Mouse (Mus musculus): ENCODE data around the gene Atxn2. TPM values are rescaled to one million over a fixed set of nuclear protein-coding genes. Genes with fewer than 3 reads are reported as not detected.

The Atxn2 gene
- polyA plus RNA-seq, 1 experiment from 2014 or later: 99.2 TPM

- ATAC-seq (replicated peaks; ENCODE audit: low FRiP score) (no peak), DNase-seq (ENCODE audit: low spot score) (no peak)
- 68% methylated on average over 4 of the region's 4 CpGs for WGBS
- no peaks in the 10 kb centered on the region for H3K9me3 ChIP-seq (ENCODE audit: control insufficient read depth, low read length)
- H3K4me2 ChIP-seq (ENCODE audit: low read depth, low read length, severe bottlenecking): no peak overlapping the region
- no peaks in the 10 kb centered on the region; the same call in 1 of the 2 replicates for H3K36me3 ChIP-seq (ENCODE audit: control insufficient read depth, insufficient read depth, low read length)
- H3K9ac ChIP-seq (ENCODE audit: low read length): no peak overlapping the region
- H3K27ac ChIP-seq (ENCODE audit: low read depth, low read length): no peak overlapping the region
- H3K4me3 ChIP-seq (ENCODE audit: low read depth, low read length): no peak overlapping the region
- H3K27me3 ChIP-seq (ENCODE audit: control insufficient read depth, insufficient read depth, low read length): peaks cover 14% of the 10 kb centered on the region
- H3K4me1 ChIP-seq (replicated peaks; ENCODE audit: control insufficient read depth, insufficient read depth, low read length): peaks cover 10% of the 10 kb centered on the region; the same call in 1 of the 2 replicates
These were observed 113.0 kb downstream of the Atxn2 start for GRCm38 (mm10) chr5:121824121-121824520.

DNA sequence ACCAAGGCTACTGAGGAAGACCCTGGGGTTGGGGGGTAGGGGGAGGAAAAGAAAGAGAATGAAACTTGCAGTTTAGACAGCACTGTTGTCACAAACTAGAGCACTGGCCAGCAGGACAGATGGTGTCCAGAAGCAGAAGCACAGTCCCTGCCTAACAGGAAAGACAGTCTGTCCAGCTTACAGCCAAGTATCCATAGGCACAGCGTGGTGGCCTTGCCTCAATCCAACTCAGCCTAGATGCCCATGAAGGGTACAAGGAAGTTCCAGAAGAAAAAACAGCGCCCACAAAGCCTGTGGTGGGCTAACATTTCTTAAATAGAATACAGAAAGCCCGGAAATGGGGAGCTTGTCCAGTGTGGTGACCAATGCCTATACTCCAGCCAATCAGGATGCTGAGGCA lies 114.5 kb downstream of the Atxn2 start:
- peaks cover 20% of the 10 kb centered on the region for H3K27me3 ChIP-seq (ENCODE audit: control insufficient read depth, insufficient read depth, low read length)
- DNase-seq (ENCODE audit: low spot score) (no peak), ATAC-seq (replicated peaks; ENCODE audit: low FRiP score) (no peak)
- peaks cover 11% of the 10 kb centered on the region; the same call in 1 of the 2 replicates for H3K4me1 ChIP-seq (replicated peaks; ENCODE audit: control insufficient read depth, insufficient read depth, low read length)
- H3K9ac ChIP-seq (ENCODE audit: low read length): no peak overlapping the region
- WGBS: 92% methylated on average over 3 of the region's 3 CpGs
- H3K36me3 ChIP-seq (ENCODE audit: control insufficient read depth, insufficient read depth, low read length): no peaks in the 10 kb centered on the region; the same call in 1 of the 2 replicates
- no peak overlapping the region for H3K27ac ChIP-seq (ENCODE audit: low read depth, low read length)
- no peak overlapping the region for H3K4me3 ChIP-seq (ENCODE audit: low read depth, low read length)
- no peaks in the 10 kb centered on the region for H3K9me3 ChIP-seq (ENCODE audit: control insufficient read depth, low read length)
- no peak overlapping the region for H3K4me2 ChIP-seq (ENCODE audit: low read depth, low read length, severe bottlenecking)

GRCm38 (mm10) chr5:121827876-121828275 lies 116.7 kb downstream of the Atxn2 start:
- H3K36me3 ChIP-seq (ENCODE audit: control insufficient read depth, insufficient read depth, low read length): no peaks in the 10 kb centered on the region; the same call in 1 of the 2 replicates
- ATAC-seq (replicated peaks; ENCODE audit: low FRiP score) (no peak), DNase-seq (ENCODE audit: low spot score) (no peak)
- no peak overlapping the region; the same call in 1 of the 2 replicates for H3K4me2 ChIP-seq (ENCODE audit: low read depth, low read length, severe bottlenecking)
- H3K4me3 ChIP-seq (ENCODE audit: low read depth, low read length): no peak overlapping the region; the same call in 1 of the 2 replicates
- H3K9ac ChIP-seq (ENCODE audit: low read length): no peak overlapping the region
- H3K27ac ChIP-seq (ENCODE audit: low read depth, low read length): no peak overlapping the region
- WGBS: 80% methylated on average over 4 of the region's 4 CpGs
- H3K9me3 ChIP-seq (ENCODE audit: control insufficient read depth, low read length): no peaks in the 10 kb centered on the region
- peaks cover 20% of the 10 kb centered on the region for H3K27me3 ChIP-seq (ENCODE audit: control insufficient read depth, insufficient read depth, low read length)
- peaks cover 11% of the 10 kb centered on the region; the same call in 1 of the 2 replicates for H3K4me1 ChIP-seq (replicated peaks; ENCODE audit: control insufficient read depth, insufficient read depth, low read length)

DNA sequence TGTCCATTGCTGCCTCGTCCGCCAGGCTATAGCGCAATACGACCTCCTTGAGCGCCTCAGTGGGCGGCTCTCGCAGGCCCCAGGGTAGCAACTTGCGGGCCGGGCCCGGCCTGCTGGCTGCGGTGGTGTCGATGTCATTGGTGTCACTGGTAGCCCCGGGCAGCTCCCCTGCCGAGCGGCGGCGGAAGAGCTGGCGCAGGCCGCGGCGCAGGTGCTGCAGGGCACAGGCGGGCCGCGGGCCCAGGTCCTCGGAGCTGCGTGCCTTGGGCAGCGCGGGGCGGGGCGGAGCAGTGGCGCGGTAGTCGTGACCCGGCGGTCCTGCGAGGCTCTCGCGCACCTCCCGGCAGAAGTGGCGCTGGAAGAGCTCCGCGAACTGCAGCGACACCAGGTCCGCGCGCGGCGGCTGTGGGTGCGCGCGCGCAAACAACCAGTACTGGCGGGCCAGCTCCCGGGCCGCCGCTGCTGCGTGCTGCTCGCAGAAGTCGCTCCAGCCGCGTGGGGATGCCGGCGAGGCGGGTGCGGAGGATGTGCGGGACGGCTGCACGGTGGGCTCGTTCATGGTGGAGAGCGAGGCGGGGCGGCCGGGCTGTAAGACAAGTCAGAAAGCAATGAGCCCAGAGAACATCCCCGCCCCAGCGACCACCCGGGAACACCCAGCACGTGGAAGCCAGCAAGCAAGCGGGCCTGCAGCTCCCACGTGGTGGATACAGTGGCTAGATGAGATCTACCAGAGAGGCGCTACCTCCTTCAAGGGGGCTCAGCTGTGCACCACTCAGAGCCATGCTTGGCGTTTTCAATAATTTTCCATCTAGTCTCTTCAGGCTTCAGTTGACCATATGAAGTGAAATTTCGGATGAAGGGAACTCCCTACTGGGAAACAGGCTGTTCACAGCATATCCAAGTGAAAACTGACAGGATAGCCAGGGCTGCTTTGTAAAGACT lies 117.6 kb downstream of the Atxn2 start:
- peak overlapping the region; percentile 40 for H3K4me3 ChIP-seq (ENCODE audit: low read depth, low read length)
- WGBS: 3% methylated on average over 80 of the region's 82 CpGs
- H3K27ac ChIP-seq (ENCODE audit: low read depth, low read length): no peak overlapping the region
- peaks cover 11% of the 10 kb centered on the region; the same call in 1 of the 2 replicates for H3K4me1 ChIP-seq (replicated peaks; ENCODE audit: control insufficient read depth, insufficient read depth, low read length)
- ATAC-seq (replicated peaks; ENCODE audit: low FRiP score): peak; percentile 32; the same call in 1 of the 2 replicates
- DNase-seq (ENCODE audit: low spot score): peak; percentile 74
- H3K4me2 ChIP-seq (ENCODE audit: low read depth, low read length, severe bottlenecking): peak overlapping the region; percentile 94
- H3K36me3 ChIP-seq (ENCODE audit: control insufficient read depth, insufficient read depth, low read length): no peaks in the 10 kb centered on the region; the same call in 1 of the 2 replicates
- H3K27me3 ChIP-seq (ENCODE audit: control insufficient read depth, insufficient read depth, low read length): peaks cover 20% of the 10 kb centered on the region
- no peaks in the 10 kb centered on the region for H3K9me3 ChIP-seq (ENCODE audit: control insufficient read depth, low read length)
- H3K9ac ChIP-seq (ENCODE audit: low read length): peak overlapping the region; percentile 43

- H3K9ac ChIP-seq (ENCODE audit: low read length): no peak overlapping the region
- H3K4me2 ChIP-seq (ENCODE audit: low read depth, low read length, severe bottlenecking): no peak overlapping the region
- H3K4me1 ChIP-seq (replicated peaks; ENCODE audit: control insufficient read depth, insufficient read depth, low read length): peaks cover 22% of the 10 kb centered on the region; the same call in 1 of the 2 replicates
- H3K27ac ChIP-seq (ENCODE audit: low read depth, low read length): no peak overlapping the region
- WGBS: 96% methylated on average over 6 of the region's 6 CpGs
- no peak for ATAC-seq (replicated peaks; ENCODE audit: low FRiP score)
- peaks cover 22% of the 10 kb centered on the region for H3K27me3 ChIP-seq (ENCODE audit: control insufficient read depth, insufficient read depth, low read length)
- no peaks in the 10 kb centered on the region; the same call in 1 of the 2 replicates for H3K36me3 ChIP-seq (ENCODE audit: control insufficient read depth, insufficient read depth, low read length)
- H3K9me3 ChIP-seq (ENCODE audit: control insufficient read depth, low read length): no peaks in the 10 kb centered on the region
- no peak overlapping the region for H3K4me3 ChIP-seq (ENCODE audit: low read depth, low read length)
- DNase-seq (ENCODE audit: low spot score): no peak
These were observed 120.0 kb downstream of the Atxn2 start for GRCm38 (mm10) chr5:121831002-121831601.

DNA sequence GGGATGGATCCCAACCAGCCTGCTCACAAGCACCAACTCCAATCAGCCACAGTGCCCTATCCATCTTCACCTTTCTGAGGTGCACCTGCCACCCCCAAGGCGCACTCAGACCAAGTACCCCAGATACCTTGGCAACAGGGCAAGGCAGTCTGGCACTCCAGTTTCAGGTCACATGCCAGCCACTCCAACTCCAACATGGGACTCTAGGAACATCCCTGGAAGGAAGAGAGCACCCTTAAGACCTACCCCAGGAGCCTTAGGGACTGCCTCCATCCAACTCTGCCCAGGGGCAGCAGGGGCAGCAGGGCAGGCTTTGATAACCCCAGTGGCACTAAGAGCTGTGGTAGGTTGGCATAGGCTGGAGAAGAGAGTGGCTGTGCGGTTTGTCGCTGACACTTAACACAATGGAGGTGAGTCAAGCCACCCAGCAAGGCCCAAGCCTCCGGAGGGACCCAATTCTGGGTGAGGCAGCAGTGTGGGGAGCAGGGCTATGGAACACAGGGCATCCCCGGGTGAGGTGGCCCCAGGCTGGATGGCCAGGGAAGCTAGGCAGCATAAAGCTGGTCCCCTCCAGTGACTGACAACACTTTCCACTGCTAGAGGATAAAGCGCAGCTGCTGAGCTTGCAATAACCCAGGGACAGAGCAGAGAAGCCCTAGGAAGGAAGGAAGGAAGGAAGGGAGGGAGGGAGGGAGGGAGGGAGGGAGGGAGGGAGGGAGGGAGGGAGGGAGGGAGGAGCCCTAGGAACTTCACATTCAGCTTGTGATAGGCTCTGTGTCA lies 121.4 kb downstream of the Atxn2 start:
- H3K36me3 ChIP-seq (ENCODE audit: control insufficient read depth, insufficient read depth, low read length): no peaks in the 10 kb centered on the region
- no peaks in the 10 kb centered on the region for H3K9me3 ChIP-seq (ENCODE audit: control insufficient read depth, low read length)
- no peak overlapping the region for H3K4me2 ChIP-seq (ENCODE audit: low read depth, low read length, severe bottlenecking)
- 83% methylated on average over 5 of the region's 6 CpGs for WGBS
- no peak overlapping the region for H3K27ac ChIP-seq (ENCODE audit: low read depth, low read length)
- DNase-seq (ENCODE audit: low spot score): no peak
- ATAC-seq (replicated peaks; ENCODE audit: low FRiP score): no peak
- H3K4me3 ChIP-seq (ENCODE audit: low read depth, low read length): no peak overlapping the region
- peaks cover 28% of the 10 kb centered on the region; the same call in 1 of the 2 replicates for H3K4me1 ChIP-seq (replicated peaks; ENCODE audit: control insufficient read depth, insufficient read depth, low read length)
- H3K27me3 ChIP-seq (ENCODE audit: control insufficient read depth, insufficient read depth, low read length): peaks cover 28% of the 10 kb centered on the region
- no peak overlapping the region for H3K9ac ChIP-seq (ENCODE audit: low read length)

DNA sequence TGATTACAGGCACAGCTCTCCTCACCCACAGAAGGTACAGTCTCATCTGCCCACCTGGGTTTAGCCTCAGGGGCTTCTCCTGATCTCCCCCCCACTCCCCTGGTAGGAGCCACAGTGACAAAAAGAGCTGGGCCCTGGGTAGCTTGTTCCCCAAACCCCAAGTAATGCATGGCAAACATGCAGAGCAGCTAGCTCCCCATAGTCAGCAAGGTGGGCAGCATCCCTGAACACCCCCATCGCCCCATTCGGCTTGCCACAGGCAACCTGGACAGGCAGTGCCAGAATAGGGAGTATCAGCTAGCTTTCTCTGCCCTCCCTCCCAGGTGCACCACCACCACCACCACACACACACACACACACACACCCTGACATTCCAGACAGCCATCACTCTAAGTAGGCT lies 122.0 kb downstream of the Atxn2 start:
- peaks cover 32% of the 10 kb centered on the region; the same call in 1 of the 2 replicates for H3K4me1 ChIP-seq (replicated peaks; ENCODE audit: control insufficient read depth, insufficient read depth, low read length)
- peaks cover 28% of the 10 kb centered on the region for H3K27me3 ChIP-seq (ENCODE audit: control insufficient read depth, insufficient read depth, low read length)
- no peak for DNase-seq (ENCODE audit: low spot score)

More for the DNA sequence above, 122.0 kb downstream of the Atxn2 start:
- Histone ChIP-seq H3K27ac (ENCODE audit: low read depth, low read length) (no peak overlapping the region), H3K4me2 (ENCODE audit: low read depth, low read length, severe bottlenecking) (no peak overlapping the region), H3K36me3 (ENCODE audit: control insufficient read depth, insufficient read depth, low read length) (no peaks in the 10 kb centered on the region), H3K4me3 (ENCODE audit: low read depth, low read length) (no peak overlapping the region), H3K9me3 (ENCODE audit: control insufficient read depth, low read length) (no peaks in the 10 kb centered on the region), H3K9ac (ENCODE audit: low read length) (no peak overlapping the region)
- ATAC-seq (replicated peaks; ENCODE audit: low FRiP score): no peak
- 96% methylated on average over 2 of the region's 2 CpGs for WGBS

All from forebrain, embryonic 11.5 days (tissue).